Mouse (Mus musculus): ENCODE measurements around the gene Dnase1l3.

- TF ChIP-seq CTCF (IDR thresholded peaks at IDR 0.05; ENCODE audit: low read depth) (no peak), EP300 (IDR thresholded peaks at IDR 0.05; ENCODE audit: low read depth) (no peak)
These were observed 40.3 kb downstream of the Dnase1l3 start for GRCm38 (mm10) chr14:7954071-7954471.
